In the genomic region with DNA sequence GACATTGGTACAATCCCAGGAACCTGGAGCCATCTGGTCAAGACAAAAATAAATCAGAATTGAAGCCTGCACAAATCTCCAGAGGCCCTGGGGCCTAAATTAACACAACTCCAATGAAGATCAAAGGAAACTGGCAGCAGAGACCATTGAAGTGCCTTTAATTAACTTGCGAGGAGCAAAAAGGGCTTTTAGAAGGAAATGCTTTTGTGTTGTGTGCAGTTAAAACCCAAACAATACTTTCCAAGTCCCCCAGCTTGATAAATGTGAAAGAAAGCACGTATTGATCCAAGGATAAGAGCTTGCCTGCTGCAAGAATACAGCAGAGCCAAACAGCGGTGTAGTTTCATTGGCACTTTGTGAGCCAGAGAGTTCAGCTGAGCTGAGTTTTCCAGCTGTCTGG, we compare ENCODE assay signal across 32 mouse cellular contexts. TPM values are rescaled to one million over a fixed set of nuclear protein-coding genes. Genes with fewer than 3 reads are reported as not detected.
DNase-seq lines count a peak whose midpoint lies in the region; ATAC-seq lines count a peak whose summit lies in the region.
"Had no signal": no experiment of that assay in that cellular context is flagged by ENCODE, and none has a peak within 500 bp of the region (broad histone marks: within the 10 kb centered on the region; RNA-seq: fewer than 3 reads in every experiment).

No protein-coding gene starts in this region.

- no peak for ATAC-seq in forebrain, embryonic 14.5 days
- no peak for ATAC-seq in forebrain, embryonic 15.5 days (replicated peaks)
- ATAC-seq in megakaryocyte progenitor cell, adult 5-6 weeks (replicated peaks; ENCODE audit: poor library complexity): no peak
- ATAC-seq: activated CD4-positive, CD25-positive, alpha-beta regulatory T cell, adult 4 months; intestine, embryonic 16.5 days; lung, postnatal 0 days had no signal

- H3K4me1 ChIP-seq in forebrain, embryonic 14.5 days (ENCODE audit: control insufficient read depth, insufficient read depth, low read length): no peaks in the 10 kb centered on the region
- H3K4me1 ChIP-seq in forebrain, embryonic 15.5 days: no peaks in the 10 kb centered on the region
- H3K4me1 ChIP-seq: hindbrain, embryonic 12.5 days; limb, embryonic 10.5 days; limb, embryonic 15.5 days; liver, embryonic 13.5 days; neural tube, embryonic 12.5 days had no signal

- H3K9ac ChIP-seq in forebrain, embryonic 14.5 days (ENCODE audit: low read length): no peak overlapping the region
- no peak overlapping the region for H3K9ac ChIP-seq in forebrain, embryonic 15.5 days (replicated peaks)
- H3K9ac ChIP-seq: hindbrain, embryonic 12.5 days; limb, embryonic 15.5 days; liver, embryonic 13.5 days; neural tube, embryonic 12.5 days had no signal

- H3K36me3 ChIP-seq in forebrain, embryonic 14.5 days (ENCODE audit: control insufficient read depth, insufficient read depth, low read length): no peaks in the 10 kb centered on the region
- H3K36me3 ChIP-seq in forebrain, embryonic 15.5 days: no peaks in the 10 kb centered on the region
- H3K36me3 ChIP-seq: hindbrain, embryonic 12.5 days; limb, embryonic 10.5 days; limb, embryonic 15.5 days; liver, embryonic 13.5 days; midbrain, embryonic 10.5 days; neural tube, embryonic 12.5 days had no signal

- WGBS in forebrain, embryonic 14.5 days: 33% methylated on average over 3 of the region's 3 CpGs
- WGBS in forebrain, embryonic 15.5 days: 17% methylated on average over 3 of the region's 3 CpGs

- DNase-seq in forebrain, embryonic 14.5 days (ENCODE audit: low spot score): peak; percentile 7
- DNase-seq in brain, adult 2 months (ENCODE audit: low read depth, low spot score): peak; percentile 9
- peak; percentile 5 for DNase-seq in embryo, embryonic 10 days (ENCODE audit: low spot score)
- peak; percentile 1 for DNase-seq in mesoderm, embryonic 11.5 days (ENCODE audit: low read depth, low spot score)
- DNase-seq: adrenal gland, adult 2 months; adrenal gland, postnatal 36 days; B cell, adult 2 months; gastrocnemius, adult 2 months; gastrocnemius, postnatal 36 days; heart, adult 18-20 months; heart, postnatal 36 days; kidney, adult 8-10 months; kidney, postnatal 10 days; layer of hippocampus, postnatal 36 days; liver, embryonic 13.5 days; lung, adult 18-20 months had no signal

- H3K4me3 ChIP-seq in forebrain, embryonic 14.5 days (ENCODE audit: low read depth, low read length): no peak overlapping the region
- no peak overlapping the region for H3K4me3 ChIP-seq in forebrain, embryonic 15.5 days
- H3K4me3 ChIP-seq: erythroblast, embryonic 14.5 days; gastrocnemius, adult 2 months; hindbrain, embryonic 12.5 days; limb, embryonic 10.5 days; limb, embryonic 15.5 days; liver, embryonic 13.5 days; midbrain, embryonic 10.5 days; myocyte; neural tube, embryonic 12.5 days had no signal

- H3K27ac ChIP-seq in forebrain, embryonic 14.5 days (ENCODE audit: low read depth, low read length): no peak overlapping the region
- H3K27ac ChIP-seq in forebrain, embryonic 15.5 days (replicated peaks): no peak overlapping the region
- H3K27ac ChIP-seq: gastrocnemius, adult 2 months; hindbrain, embryonic 12.5 days; limb, embryonic 10.5 days; limb, embryonic 15.5 days; liver, embryonic 13.5 days; macrophage; midbrain, embryonic 10.5 days; neural tube, embryonic 12.5 days had no signal

- no peaks in the 10 kb centered on the region for H3K9me3 ChIP-seq in forebrain, embryonic 14.5 days (replicated peaks; ENCODE audit: control insufficient read depth, low read length)
- no peaks in the 10 kb centered on the region for H3K9me3 ChIP-seq in forebrain, embryonic 15.5 days
- H3K9me3 ChIP-seq: hindbrain, embryonic 12.5 days; limb, embryonic 10.5 days; limb, embryonic 15.5 days; liver, embryonic 13.5 days; midbrain, embryonic 10.5 days; neural tube, embryonic 12.5 days had no signal

- H3K4me2 ChIP-seq in forebrain, embryonic 14.5 days (ENCODE audit: low read length): no peak overlapping the region
- H3K4me2 ChIP-seq in forebrain, embryonic 15.5 days (replicated peaks): no peak overlapping the region
- H3K4me2 ChIP-seq: heart, embryonic 11.5 days; hindbrain, embryonic 12.5 days; limb, embryonic 15.5 days; liver, embryonic 13.5 days; neural tube, embryonic 12.5 days had no signal

- H3K27me3 ChIP-seq in forebrain, embryonic 14.5 days (replicated peaks; ENCODE audit: control insufficient read depth, insufficient read depth, low read length): no peaks in the 10 kb centered on the region
- H3K27me3 ChIP-seq in forebrain, embryonic 15.5 days: no peaks in the 10 kb centered on the region
- H3K27me3 ChIP-seq: hindbrain, embryonic 12.5 days; limb, embryonic 15.5 days; liver, embryonic 13.5 days; neural tube, embryonic 12.5 days had no signal

RNA-seq across cellular contexts. Expression of gene Foxp3, which starts 48.5 kb away (rescaled TPM):
- polyA plus RNA-seq in forebrain, embryonic 14.5 days (2014; fragmentation: Nextera tagmentation; extraction: Ambion mirVana): 0.09 TPM in 1 of 2 replicates, not detected in the other
- 0.05 and 0.10 TPM in 2 replicates for polyA plus RNA-seq in forebrain, embryonic 15.5 days (2015; fragmentation: Nextera tagmentation; extraction: Ambion mirVana)
- not detected in 2 replicates for total RNA-seq in megakaryocyte progenitor cell, adult 5-6 weeks (2015)
- 0.08 and 0.10 TPM in 2 replicates for total RNA-seq in megakaryocyte progenitor cell, adult 5-6 weeks (2017)
- total RNA-seq: adrenal gland, adult 2 months; adrenal gland, postnatal 36 days; heart, postnatal 36 days had no signal
- polyA plus RNA-seq: cortical plate, adult 2 months; embryonic facial prominence, embryonic 14.5 days; erythroblast, embryonic 14.5 days; hindbrain, embryonic 12.5 days; intestine, embryonic 16.5 days; limb, embryonic 15.5 days had no signal

RNA-seq across cellular contexts. Expression of gene Ppp1r3f, which starts 49.1 kb away (rescaled TPM):
- polyA plus RNA-seq in forebrain, embryonic 14.5 days (2014; fragmentation: Nextera tagmentation; extraction: Ambion mirVana): 2.6 and 3.3 TPM in 2 replicates
- polyA plus RNA-seq in forebrain, embryonic 15.5 days (2015; fragmentation: Nextera tagmentation; extraction: Ambion mirVana): 4.8 and 4.9 TPM in 2 replicates
- 1.3 TPM in 1 of 2 replicates, not detected in the other for total RNA-seq in megakaryocyte progenitor cell, adult 5-6 weeks (2015)
- total RNA-seq in megakaryocyte progenitor cell, adult 5-6 weeks (2017): 0.24 and 0.29 TPM in 2 replicates
